Mouse (Mus musculus) skeletal muscle tissue, adult 2 months (tissue): ENCODE results near the gene Acsl1.
"Not testable (repeated sequence)": the region's sequence is repeated elsewhere in the genome, so short reads cannot be mapped to it uniquely, and the experiment has no call there.

Experiments used
- DNase-seq: peaks from one replicate; pipeline ENCODE4 v3.0.0-alpha.2; 2012; ENCODE audit warnings: low read depth, low spot score

Acsl1 gene

GRCm38 (mm10) chr8:46559428-46559827 is 88.6 kb downstream of the Acsl1 start:
- DNase-seq = no peak

- DNase-seq = no peak
Measured at GRCm38 (mm10) chr8:46562333-46562732, 91.5 kb downstream of the Acsl1 start.

GRCm38 (mm10) chr8:46566914-46567529 is 96.2 kb downstream of the Acsl1 start:
- DNase-seq = peak; percentile 62

GRCm38 (mm10) chr8:46567946-46568345 is 97.1 kb downstream of the Acsl1 start:
- DNase-seq = no peak

- no peak for DNase-seq
Measured at GRCm38 (mm10) chr8:46568942-46569341, 98.1 kb downstream of the Acsl1 start.

GRCm38 (mm10) chr8:46569659-46570441 is 99.0 kb downstream of the Acsl1 start:
- DNase-seq = no peak

- DNase-seq = no peak
Measured at GRCm38 (mm10) chr8:46570673-46571072, 99.8 kb downstream of the Acsl1 start.

- no peak for DNase-seq
Measured at GRCm38 (mm10) chr8:46573446-46573845, 102.6 kb downstream of the Acsl1 start.

- no peak for DNase-seq
Measured at GRCm38 (mm10) chr8:46573964-46574363, 103.1 kb downstream of the Acsl1 start.

- DNase-seq = no peak
Measured at GRCm38 (mm10) chr8:46578794-46579193, 108.0 kb downstream of the Acsl1 start.

GRCm38 (mm10) chr8:46584328-46584727 is 113.5 kb downstream of the Acsl1 start:
- DNase-seq = not testable (repeated sequence)

GRCm38 (mm10) chr8:46585576-46585975 is 114.7 kb downstream of the Acsl1 start:
- no peak for DNase-seq
